20 mouse cellular contexts compared by ENCODE assay signal in the genomic region with DNA sequence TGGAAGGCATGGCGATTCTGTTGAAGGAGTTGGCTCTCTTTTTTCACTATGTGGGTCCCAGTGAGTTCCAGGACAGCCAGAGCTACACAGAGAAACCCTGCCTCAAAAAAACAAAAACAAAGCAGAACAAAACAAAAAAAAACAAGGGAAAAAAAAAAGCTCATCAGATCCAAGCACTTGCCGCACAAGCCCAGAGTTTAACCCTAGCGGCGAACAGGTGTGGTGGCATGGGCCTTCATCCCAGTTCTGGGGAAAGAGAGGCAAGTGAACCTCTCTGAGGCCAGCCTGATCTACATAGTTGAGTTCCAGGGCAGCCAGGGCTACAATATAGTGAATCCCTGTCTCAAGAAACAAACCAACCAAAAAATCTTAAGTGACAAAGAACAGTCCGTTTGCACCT. TPM values are rescaled to one million over a fixed set of nuclear protein-coding genes. Genes with fewer than 3 reads are reported as not detected.
A peak's percentile ranks its signal among the peaks of the same experiment; 100 is the strongest.
DNase-seq lines count a peak whose midpoint lies in the region; ATAC-seq and TF ChIP-seq lines count a peak whose summit lies in the region.
"Had no signal": no experiment of that assay in that cellular context is flagged by ENCODE, and none has a peak within 500 bp of the region (broad histone marks: within the 10 kb centered on the region; RNA-seq: fewer than 3 reads in every experiment).

No protein-coding gene starts in this region.

- H3K27ac ChIP-seq in liver, embryonic 12.5 days: peak overlapping the region; percentile 96
- no peak overlapping the region for H3K27ac ChIP-seq in liver, postnatal 0 days (ENCODE audit: low read depth)
- peak overlapping the region; percentile 30; the same call in 1 of the 2 replicates for H3K27ac ChIP-seq in liver, embryonic 15.5 days (replicated peaks)
- H3K27ac ChIP-seq in forebrain, postnatal 0 days (ENCODE audit: low read depth, low read length): no peak overlapping the region
- H3K27ac ChIP-seq in hindbrain, embryonic 10.5 days: no peak overlapping the region
- H3K27ac ChIP-seq: embryonic facial prominence, embryonic 10.5 days; heart, embryonic 13.5 days; hindbrain, embryonic 12.5 days had no signal

- no peak for DNase-seq in liver, postnatal 0 days
- peak; percentile 87 for DNase-seq in R1 (ENCODE audit: low read depth, low spot score)
- DNase-seq in forebrain, postnatal 0 days: no peak
- DNase-seq in hindbrain, embryonic 10.5 days (ENCODE audit: low spot score): no peak
- DNase-seq: adrenal gland, adult 8-10 months; adrenal gland, postnatal 36 days; cerebellum, adult 2 months; cerebellum, postnatal 10 days; gastrocnemius, postnatal 36 days; heart, adult 11 months; heart, postnatal 36 days had no signal

- 93% methylated on average over 5 of the region's 5 CpGs for WGBS in liver, embryonic 12.5 days (ENCODE audit: insufficient replicate concordance)
- 98% methylated on average over 5 of the region's 5 CpGs for WGBS in liver, postnatal 0 days (ENCODE audit: insufficient replicate concordance)
- WGBS in liver, embryonic 15.5 days (ENCODE audit: insufficient replicate concordance): 96% methylated on average over 5 of the region's 5 CpGs
- WGBS in forebrain, postnatal 0 days: 91% methylated on average over 5 of the region's 5 CpGs
- 95% methylated on average over 5 of the region's 5 CpGs for WGBS in hindbrain, embryonic 10.5 days

- H3K27me3 ChIP-seq in liver, embryonic 12.5 days (replicated peaks): no peaks in the 10 kb centered on the region
- no peaks in the 10 kb centered on the region for H3K27me3 ChIP-seq in liver, postnatal 0 days (ENCODE audit: insufficient read depth, low read length)
- H3K27me3 ChIP-seq in liver, embryonic 15.5 days: no peaks in the 10 kb centered on the region
- no peaks in the 10 kb centered on the region for H3K27me3 ChIP-seq in forebrain, postnatal 0 days (ENCODE audit: insufficient read depth, low read length)
- no peaks in the 10 kb centered on the region for H3K27me3 ChIP-seq in hindbrain, embryonic 10.5 days (ENCODE audit: insufficient read depth, poor library complexity, severe bottlenecking)
- H3K27me3 ChIP-seq: CH12.LX; heart, embryonic 13.5 days; hindbrain, embryonic 12.5 days; Patski had no signal

- no peak overlapping the region for H3K9ac ChIP-seq in liver, embryonic 12.5 days
- H3K9ac ChIP-seq in liver, postnatal 0 days (replicated peaks): no peak overlapping the region
- H3K9ac ChIP-seq in liver, embryonic 15.5 days: no peak overlapping the region
- no peak overlapping the region for H3K9ac ChIP-seq in forebrain, postnatal 0 days
- H3K9ac ChIP-seq: heart, embryonic 13.5 days; hindbrain, embryonic 12.5 days had no signal

- no peaks in the 10 kb centered on the region for H3K9me3 ChIP-seq in liver, embryonic 12.5 days (replicated peaks)
- no peaks in the 10 kb centered on the region for H3K9me3 ChIP-seq in liver, postnatal 0 days (ENCODE audit: low read length)
- no peaks in the 10 kb centered on the region for H3K9me3 ChIP-seq in liver, embryonic 15.5 days (replicated peaks)
- H3K9me3 ChIP-seq in forebrain, postnatal 0 days (ENCODE audit: low read length): no peaks in the 10 kb centered on the region
- no peaks in the 10 kb centered on the region for H3K9me3 ChIP-seq in hindbrain, embryonic 10.5 days
- H3K9me3 ChIP-seq: embryonic facial prominence, embryonic 10.5 days; heart, embryonic 13.5 days; hindbrain, embryonic 12.5 days had no signal

- TF ChIP-seq CTCF in liver, postnatal 0 days (IDR thresholded peaks at IDR 0.05; ENCODE audit: low read depth): no peak
- no peak for TF ChIP-seq CTCF in forebrain, postnatal 0 days (IDR thresholded peaks at IDR 0.05; ENCODE audit: low read depth)

- peaks cover 45% of the 10 kb centered on the region for H3K36me3 ChIP-seq in liver, embryonic 12.5 days
- peaks cover 42% of the 10 kb centered on the region for H3K36me3 ChIP-seq in liver, postnatal 0 days (replicated peaks; ENCODE audit: insufficient read depth, low read length)
- H3K36me3 ChIP-seq in liver, embryonic 15.5 days (replicated peaks): peaks cover 41% of the 10 kb centered on the region
- H3K36me3 ChIP-seq in forebrain, postnatal 0 days (ENCODE audit: insufficient read depth): peaks cover 50% of the 10 kb centered on the region
- peaks cover 70% of the 10 kb centered on the region for H3K36me3 ChIP-seq in hindbrain, embryonic 10.5 days

- peaks cover 56% of the 10 kb centered on the region for H3K4me1 ChIP-seq in liver, embryonic 12.5 days
- peaks cover 34% of the 10 kb centered on the region for H3K4me1 ChIP-seq in liver, postnatal 0 days (ENCODE audit: insufficient read depth)
- H3K4me1 ChIP-seq in liver, embryonic 15.5 days (replicated peaks): peaks cover 55% of the 10 kb centered on the region
- H3K4me1 ChIP-seq in forebrain, postnatal 0 days (ENCODE audit: insufficient read depth): no peaks in the 10 kb centered on the region
- peaks cover 15% of the 10 kb centered on the region; the same call in 1 of the 2 replicates for H3K4me1 ChIP-seq in hindbrain, embryonic 10.5 days (replicated peaks)

- TF ChIP-seq EP300 in liver, postnatal 0 days (IDR thresholded peaks at IDR 0.05; ENCODE audit: low read depth): no peak

- peak overlapping the region; percentile 65; the same call in 1 of the 2 replicates for H3K4me2 ChIP-seq in liver, embryonic 12.5 days
- H3K4me2 ChIP-seq in liver, postnatal 0 days (ENCODE audit: low read depth, low read length): no peak overlapping the region
- H3K4me2 ChIP-seq in liver, embryonic 15.5 days: no peak overlapping the region
- H3K4me2 ChIP-seq in forebrain, postnatal 0 days (ENCODE audit: low read depth): no peak overlapping the region
- H3K4me2 ChIP-seq: heart, embryonic 13.5 days; hindbrain, embryonic 12.5 days had no signal

- no peak overlapping the region for H3K4me3 ChIP-seq in liver, embryonic 12.5 days
- no peak overlapping the region for H3K4me3 ChIP-seq in liver, postnatal 0 days (ENCODE audit: low read depth, low read length)
- no peak overlapping the region for H3K4me3 ChIP-seq in liver, embryonic 15.5 days (replicated peaks)
- H3K4me3 ChIP-seq in forebrain, postnatal 0 days (ENCODE audit: low read depth, low read length): no peak overlapping the region
- H3K4me3 ChIP-seq in hindbrain, embryonic 10.5 days: no peak overlapping the region
- H3K4me3 ChIP-seq: embryonic facial prominence, embryonic 10.5 days; heart, embryonic 13.5 days; hindbrain, embryonic 12.5 days had no signal

- no peak for ATAC-seq in liver, embryonic 12.5 days
- no peak for ATAC-seq in liver, postnatal 0 days
- no peak for ATAC-seq in liver, embryonic 15.5 days (ENCODE audit: insufficient read depth)
- ATAC-seq in forebrain, postnatal 0 days: no peak
- ATAC-seq: forebrain, embryonic 14.5 days; hindbrain, embryonic 16.5 days; Patski had no signal

RNA-seq across cellular contexts. Expression of gene Zfyve1, which starts 19.6 kb away (rescaled TPM):
- 8.2 and 9.1 TPM in 2 replicates for polyA plus RNA-seq in liver, embryonic 12.5 days (2016; fragmentation: Nextera tagmentation; extraction: Ambion mirVana)
- 5.5 and 6.4 TPM in 2 replicates for polyA plus RNA-seq in liver, postnatal 0 days (2015; fragmentation: Nextera tagmentation; extraction: Ambion mirVana)
- polyA plus RNA-seq in liver, embryonic 15.5 days (2015; fragmentation: Nextera tagmentation; extraction: Ambion mirVana): 7.8 and 8.8 TPM in 2 replicates
- total RNA-seq in forebrain, postnatal 0 days (2014; rRNA removed): 29.9 and 40.6 TPM in 2 replicates
- polyA plus RNA-seq in forebrain, postnatal 0 days (2015; fragmentation: Nextera tagmentation; extraction: Ambion mirVana): 12.8 and 18.5 TPM in 2 replicates
- polyA plus RNA-seq in hindbrain, embryonic 10.5 days (2016; fragmentation: Nextera tagmentation; extraction: Ambion mirVana): 22.0 and 25.3 TPM in 2 replicates

RNA-seq across cellular contexts. Expression of gene Rbm25, which starts 53.6 kb away (rescaled TPM):
- 163 and 166 TPM in 2 replicates for polyA plus RNA-seq in liver, embryonic 12.5 days (2016; fragmentation: Nextera tagmentation; extraction: Ambion mirVana)
- polyA plus RNA-seq in liver, postnatal 0 days (2015; fragmentation: Nextera tagmentation; extraction: Ambion mirVana): 81.7 and 85.0 TPM in 2 replicates
- polyA plus RNA-seq in liver, embryonic 15.5 days (2015; fragmentation: Nextera tagmentation; extraction: Ambion mirVana): 92.7 and 93.2 TPM in 2 replicates
- total RNA-seq in forebrain, postnatal 0 days (2014; rRNA removed): 93.3 and 116 TPM in 2 replicates
- 158 and 227 TPM in 2 replicates for polyA plus RNA-seq in forebrain, postnatal 0 days (2015; fragmentation: Nextera tagmentation; extraction: Ambion mirVana)
- polyA plus RNA-seq in hindbrain, embryonic 10.5 days (2016; fragmentation: Nextera tagmentation; extraction: Ambion mirVana): 203 and 270 TPM in 2 replicates

RNA-seq across cellular contexts. Expression of gene Dcaf4, which starts 57.2 kb away (rescaled TPM):
- 16.9 and 18.7 TPM in 2 replicates for polyA plus RNA-seq in liver, embryonic 12.5 days (2016; fragmentation: Nextera tagmentation; extraction: Ambion mirVana)
- polyA plus RNA-seq in liver, postnatal 0 days (2015; fragmentation: Nextera tagmentation; extraction: Ambion mirVana): 6.8 and 8.0 TPM in 2 replicates
- polyA plus RNA-seq in liver, embryonic 15.5 days (2015; fragmentation: Nextera tagmentation; extraction: Ambion mirVana): 11.9 and 14.9 TPM in 2 replicates
- 45.3 and 49.7 TPM in 2 replicates for total RNA-seq in forebrain, postnatal 0 days (2014; rRNA removed)
- 42.4 and 42.7 TPM in 2 replicates for polyA plus RNA-seq in forebrain, postnatal 0 days (2015; fragmentation: Nextera tagmentation; extraction: Ambion mirVana)
- 24.8 and 25.7 TPM in 2 replicates for polyA plus RNA-seq in hindbrain, embryonic 10.5 days (2016; fragmentation: Nextera tagmentation; extraction: Ambion mirVana)

Comparison
In these comparisons a context has a peak if more than half of its experiments do, and no peak if none do; other contexts are left out.
1. H3K27ac ChIP-seq: peak in liver, embryonic 12.5 days (single experiment) and liver, embryonic 15.5 days (single experiment); none in liver, postnatal 0 days (single experiment), forebrain, postnatal 0 days (single experiment) and hindbrain, embryonic 10.5 days (single experiment).